Mouse (Mus musculus) midbrain, embryonic 13.5 days (tissue): Measurements from ENCODE around the gene Odf3l2. TPM values are rescaled to one million over a fixed set of nuclear protein-coding genes. Genes with fewer than 3 reads are reported as not detected.

Experiments used
- ATAC-seq: fragments of 200-750 bp; cut with Nextera tagmentation; 2 replicates; pipeline ENCODE4 v1.8.0; 2017; ENCODE audit warnings: mild to moderate bottlenecking, moderate TSS enrichment, moderate library complexity
- H3K27ac ChIP-seq: fragments of 300-500 bp; sonication (generic); 2 replicates; pipeline ENCODE4 v1.5.1; 2015; ENCODE audit warnings: inconsistent platforms, mild to moderate bottlenecking, moderate library complexity
- H3K27me3 ChIP-seq: fragments of 300-500 bp; sonication (generic); 2 replicates; pipeline ENCODE4 v1.6.1; 2015; ENCODE audit warnings: mild to moderate bottlenecking, inconsistent platforms
- H3K36me3 ChIP-seq: fragments of 300-500 bp; sonication (generic); 2 replicates; pipeline ENCODE4 v1.6.1; 2015; ENCODE audit warnings: mild to moderate bottlenecking, inconsistent platforms
- H3K4me1 ChIP-seq: fragments of 300-500 bp; sonication (generic); replicated peaks from 2 replicates; pipeline ENCODE4 v1.6.1; 2015; ENCODE audit warnings: inconsistent platforms
- H3K4me2 ChIP-seq: fragments of 300-500 bp; sonication (generic); replicated peaks from 2 replicates; pipeline ENCODE4 v1.6.1; 2015; ENCODE audit warnings: moderate library complexity, mild to moderate bottlenecking, inconsistent platforms
- H3K4me3 ChIP-seq: fragments of 300-500 bp; sonication (generic); replicated peaks from 2 replicates; pipeline ENCODE4 v1.5.1; 2015; ENCODE audit warnings: mild to moderate bottlenecking, inconsistent platforms
- H3K9ac ChIP-seq: fragments of 300-500 bp; sonication (generic); replicated peaks from 2 replicates; pipeline ENCODE4 v1.6.1; 2015; ENCODE audit warnings: mild to moderate bottlenecking, inconsistent platforms
- H3K9me3 ChIP-seq: fragments of 300-500 bp; sonication (generic); 2 replicates; pipeline ENCODE4 v1.6.1; 2016; ENCODE audit warnings: mild to moderate bottlenecking, inconsistent platforms
- WGBS: fragments of 180-500 bp; shearing (Covaris S2); methylation state at CpG from one replicate; pipeline ENCODE4 v1.1.7; 2015; 5-methylcytosine and 5-hydroxymethylcytosine counted together
- polyA plus RNA-seq: library from polyadenylated mRNA; unstranded; fragments of >200 nt; fragmentation: Nextera tagmentation; extraction: Ambion mirVana; gene quantifications from 2 replicates; pipeline ENCODE4 v1.2.1, GENCODE M21; 2015

Odf3l2 gene
- polyA plus RNA-seq, 1 experiment from 2014 or later: not detected

GRCm38 (mm10) chr10:79682916-79683582 is 37.5 kb upstream of the Odf3l2 start:
- Histone ChIP-seq H3K36me3 (peaks cover 39% of the 10 kb centered on the region), H3K4me3 (peak overlapping the region; percentile 90), H3K9me3 (no peaks in the 10 kb centered on the region), H3K27me3 (no peaks in the 10 kb centered on the region), H3K4me2 (peak overlapping the region; percentile 99), H3K9ac (peak overlapping the region; percentile 88), H3K27ac (0 out of 2 replicates have a peak overlapping the region, but pooled peaks have one; percentile 39), H3K4me1 (peaks cover 27% of the 10 kb centered on the region)
- ATAC-seq: no peak
- 4% methylated on average over 10 of the region's 10 CpGs for WGBS

GRCm38 (mm10) chr10:79682551-79682915 is 37.0 kb upstream of the Odf3l2 start:
- H3K27me3 ChIP-seq: no peaks in the 10 kb centered on the region
- H3K9ac ChIP-seq: peak overlapping the region; percentile 88
- H3K4me3 ChIP-seq: peak overlapping the region; percentile 90
- peak; percentile 6 for ATAC-seq
- WGBS: 0% methylated on average over 10 of the region's 10 CpGs
- peak overlapping the region; percentile 99 for H3K4me2 ChIP-seq
- H3K27ac ChIP-seq: peak overlapping the region; percentile 72
- H3K4me1 ChIP-seq: peaks cover 27% of the 10 kb centered on the region
- peaks cover 34% of the 10 kb centered on the region for H3K36me3 ChIP-seq
- no peaks in the 10 kb centered on the region for H3K9me3 ChIP-seq

- H3K9ac ChIP-seq: peak within 1 kb of the TSS; percentile 88
- peak within 1 kb of the TSS; percentile 90 for H3K27ac ChIP-seq
- ATAC-seq: peak; percentile 96
- H3K4me2 ChIP-seq: peak within 1 kb of the TSS; percentile 99
- peaks cover 27% of the 10 kb centered on the region for H3K36me3 ChIP-seq
- no peaks in the 10 kb centered on the region for H3K9me3 ChIP-seq
- under 1% methylated on average over 70 of the region's 84 CpGs for WGBS
- peak within 1 kb of the TSS; percentile 90 for H3K4me3 ChIP-seq
- no peaks in the 10 kb centered on the region for H3K27me3 ChIP-seq
- H3K4me1 ChIP-seq: peaks cover 27% of the 10 kb centered on the region
Measured at GRCm38 (mm10) chr10:79681591-79682245, 36.2 kb upstream of the Odf3l2 start, which contains the start of gene Cdc34. Gene Cdc34, plus strand, starts transcription at chr10:79682195.

- peak; percentile 50 for ATAC-seq
- Histone ChIP-seq H3K9ac (peak overlapping the region; percentile 50), H3K4me2 (peak overlapping the region; percentile 99), H3K27ac (peak overlapping the region; percentile 90), H3K4me3 (peak overlapping the region; percentile 90), H3K36me3 (peaks cover 27% of the 10 kb centered on the region), H3K27me3 (no peaks in the 10 kb centered on the region), H3K4me1 (peaks cover 27% of the 10 kb centered on the region), H3K9me3 (no peaks in the 10 kb centered on the region)
- WGBS: 46% methylated on average over 11 of the region's 11 CpGs
Measured at GRCm38 (mm10) chr10:79680606-79681495, 35.3 kb upstream of the Odf3l2 start.

- Histone ChIP-seq H3K4me1 (peaks cover 10% of the 10 kb centered on the region), H3K4me3 (no peak overlapping the region)
- WGBS: 58% methylated on average over 44 of the region's 44 CpGs
Measured at GRCm38 (mm10) chr10:79675346-79676035, 30.0 kb upstream of the Odf3l2 start.

GRCm38 (mm10) chr10:79673054-79673453 is 27.5 kb upstream of the Odf3l2 start:
- peaks cover 21% of the 10 kb centered on the region for H3K4me1 ChIP-seq
- H3K27ac ChIP-seq: no peak overlapping the region
- no peaks in the 10 kb centered on the region for H3K9me3 ChIP-seq
- 98% methylated on average over 3 of the region's 3 CpGs for WGBS
- no peak overlapping the region for H3K9ac ChIP-seq
- no peak overlapping the region for H3K4me3 ChIP-seq
- H3K27me3 ChIP-seq: no peaks in the 10 kb centered on the region
- no peak for ATAC-seq
- H3K4me2 ChIP-seq: no peak overlapping the region
- peaks cover 35% of the 10 kb centered on the region for H3K36me3 ChIP-seq

More at GRCm38 (mm10) chr10:79675346-79676035, 30.0 kb upstream of the Odf3l2 start:
- Histone ChIP-seq H3K36me3 (peaks cover 35% of the 10 kb centered on the region), H3K9ac (no peak overlapping the region), H3K9me3 (no peaks in the 10 kb centered on the region), H3K27ac (no peak overlapping the region), H3K4me2 (no peak overlapping the region), H3K27me3 (no peaks in the 10 kb centered on the region)
- no peak for ATAC-seq

GRCm38 (mm10) chr10:79672088-79672455 is 26.5 kb upstream of the Odf3l2 start:
- H3K4me3 ChIP-seq: no peak overlapping the region
- no peak for ATAC-seq
- peaks cover 35% of the 10 kb centered on the region for H3K36me3 ChIP-seq
- 53% methylated on average over 3 of the region's 3 CpGs for WGBS
- H3K9me3 ChIP-seq: no peaks in the 10 kb centered on the region
- H3K27ac ChIP-seq: no peak overlapping the region
- H3K27me3 ChIP-seq: no peaks in the 10 kb centered on the region
- no peak overlapping the region for H3K4me2 ChIP-seq
- H3K9ac ChIP-seq: no peak overlapping the region
- peaks cover 24% of the 10 kb centered on the region for H3K4me1 ChIP-seq

- Histone ChIP-seq H3K27ac (no peak overlapping the region), H3K9ac (no peak overlapping the region), H3K4me2 (peak overlapping the region; percentile 86; the same call in 1 of the 2 replicates), H3K4me1 (peaks cover 24% of the 10 kb centered on the region), H3K27me3 (no peaks in the 10 kb centered on the region), H3K9me3 (no peaks in the 10 kb centered on the region), H3K36me3 (peaks cover 32% of the 10 kb centered on the region), H3K4me3 (peak overlapping the region; percentile 95; the same call in 1 of the 2 replicates)
- 65% methylated on average over 6 of the region's 6 CpGs for WGBS
- ATAC-seq: no peak
Measured at GRCm38 (mm10) chr10:79671396-79672087, 26.0 kb upstream of the Odf3l2 start.

- Histone ChIP-seq H3K9ac (peak overlapping the region; percentile 95), H3K27me3 (no peaks in the 10 kb centered on the region), H3K4me2 (peak overlapping the region; percentile 86), H3K4me1 (peaks cover 24% of the 10 kb centered on the region), H3K4me3 (peak overlapping the region; percentile 95), H3K9me3 (no peaks in the 10 kb centered on the region), H3K27ac (peak overlapping the region; percentile 98), H3K36me3 (peaks cover 19% of the 10 kb centered on the region)
- ATAC-seq: peak; percentile 55
- WGBS: 32% methylated on average over 15 of the region's 15 CpGs
Measured at GRCm38 (mm10) chr10:79670071-79670888, 24.7 kb upstream of the Odf3l2 start.

- H3K27me3 ChIP-seq: no peaks in the 10 kb centered on the region
- H3K4me3 ChIP-seq: peak overlapping the region; percentile 95
- under 1% methylated on average over 47 of the region's 47 CpGs for WGBS
- peak overlapping the region; percentile 98 for H3K27ac ChIP-seq
- H3K9ac ChIP-seq: peak overlapping the region; percentile 95
- no peaks in the 10 kb centered on the region for H3K9me3 ChIP-seq
- H3K4me1 ChIP-seq: peaks cover 24% of the 10 kb centered on the region
- peak; percentile 77 for ATAC-seq
- peaks cover 17% of the 10 kb centered on the region for H3K36me3 ChIP-seq
- peak overlapping the region; percentile 86 for H3K4me2 ChIP-seq
Measured at GRCm38 (mm10) chr10:79669576-79670057, 24.1 kb upstream of the Odf3l2 start.
